Mouse (Mus musculus): ENCODE measurements around the gene Gm20388. TPM values are rescaled to one million over a fixed set of nuclear protein-coding genes. Genes with fewer than 3 reads are reported as not detected.

The Gm20388 gene
- polyA plus RNA-seq, 1 experiment from 2014 or later, result 7.4 TPM

- H3K9ac ChIP-seq (ENCODE audit: low read length), result peak overlapping the region; percentile 50
- no peak overlapping the region for H3K4me2 ChIP-seq (ENCODE audit: low read depth, low read length)
- peak overlapping the region; percentile 52 for H3K27ac ChIP-seq (ENCODE audit: low read length)
- H3K27me3 ChIP-seq (ENCODE audit: control insufficient read depth, insufficient read depth, low read length), result no peaks in the 10 kb centered on the region
- no peak overlapping the region for H3K4me3 ChIP-seq (replicated peaks; ENCODE audit: low read length)
- no peaks in the 10 kb centered on the region for H3K9me3 ChIP-seq (replicated peaks; ENCODE audit: control insufficient read depth, low read length)
- H3K4me1 ChIP-seq (ENCODE audit: control insufficient read depth, insufficient read depth, low read length), result peaks cover 73% of the 10 kb centered on the region
- H3K36me3 ChIP-seq (ENCODE audit: control insufficient read depth, insufficient read depth, low read length), result no peaks in the 10 kb centered on the region
- 58% methylated on average over 2 of the region's 2 CpGs for WGBS
- no peak for ATAC-seq (ENCODE audit: insufficient read depth, low FRiP score)
Measured at GRCm38 (mm10) chr8:122312553-122312952, 2401.9 kb downstream of the Gm20388 start.

GRCm38 (mm10) chr8:122313310-122313709 lies 2402.7 kb downstream of the Gm20388 start:
- Histone ChIP-seq H3K4me1 (ENCODE audit: control insufficient read depth, insufficient read depth, low read length) (peaks cover 73% of the 10 kb centered on the region), H3K9me3 (replicated peaks; ENCODE audit: control insufficient read depth, low read length) (no peaks in the 10 kb centered on the region), H3K9ac (ENCODE audit: low read length) (no peak overlapping the region), H3K27ac (ENCODE audit: low read length) (peak overlapping the region; percentile 60; the same call in 1 of the 2 replicates), H3K4me2 (ENCODE audit: low read depth, low read length) (no peak overlapping the region), H3K36me3 (ENCODE audit: control insufficient read depth, insufficient read depth, low read length) (no peaks in the 10 kb centered on the region), H3K27me3 (ENCODE audit: control insufficient read depth, insufficient read depth, low read length) (no peaks in the 10 kb centered on the region), H3K4me3 (replicated peaks; ENCODE audit: low read length) (no peak overlapping the region)
- 37% methylated on average over 12 of the region's 12 CpGs for WGBS
- 0 out of 2 replicates have a peak, but pooled peaks have one; percentile 6 for ATAC-seq (ENCODE audit: insufficient read depth, low FRiP score)

- Histone ChIP-seq H3K4me1 (ENCODE audit: control insufficient read depth, insufficient read depth, low read length) (peaks cover 72% of the 10 kb centered on the region), H3K4me3 (replicated peaks; ENCODE audit: low read length) (no peak overlapping the region), H3K27me3 (ENCODE audit: control insufficient read depth, insufficient read depth, low read length) (no peaks in the 10 kb centered on the region), H3K36me3 (ENCODE audit: control insufficient read depth, insufficient read depth, low read length) (no peaks in the 10 kb centered on the region), H3K9ac (ENCODE audit: low read length) (no peak overlapping the region), H3K9me3 (replicated peaks; ENCODE audit: control insufficient read depth, low read length) (no peaks in the 10 kb centered on the region), H3K4me2 (ENCODE audit: low read depth, low read length) (no peak overlapping the region), H3K27ac (ENCODE audit: low read length) (peak overlapping the region; percentile 60; the same call in 1 of the 2 replicates)
- 45% methylated on average over 13 of the region's 13 CpGs for WGBS
- ATAC-seq (ENCODE audit: insufficient read depth, low FRiP score), result no peak
Measured at GRCm38 (mm10) chr8:122314899-122315496, 2404.4 kb downstream of the Gm20388 start.

- H3K27ac ChIP-seq (ENCODE audit: low read length), result no peak overlapping the region
- no peak for ATAC-seq (ENCODE audit: insufficient read depth, low FRiP score)
- 63% methylated on average over 2 of the region's 2 CpGs for WGBS
Measured at GRCm38 (mm10) chr8:122316402-122316801, 2405.8 kb downstream of the Gm20388 start.

GRCm38 (mm10) chr8:122317918-122318475 lies 2407.4 kb downstream of the Gm20388 start:
- Histone ChIP-seq H3K4me2 (ENCODE audit: low read depth, low read length) (0 out of 2 replicates have a peak overlapping the region, but pooled peaks have one; percentile 9), H3K4me3 (replicated peaks; ENCODE audit: low read length) (no peak overlapping the region), H3K9ac (ENCODE audit: low read length) (no peak overlapping the region), H3K9me3 (replicated peaks; ENCODE audit: control insufficient read depth, low read length) (no peaks in the 10 kb centered on the region), H3K27ac (ENCODE audit: low read length) (peak overlapping the region; percentile 56), H3K36me3 (ENCODE audit: control insufficient read depth, insufficient read depth, low read length) (no peaks in the 10 kb centered on the region), H3K27me3 (ENCODE audit: control insufficient read depth, insufficient read depth, low read length) (no peaks in the 10 kb centered on the region), H3K4me1 (ENCODE audit: control insufficient read depth, insufficient read depth, low read length) (peaks cover 66% of the 10 kb centered on the region)
- WGBS, result 40% methylated on average over 8 of the region's 8 CpGs
- peak; percentile 29 for ATAC-seq (ENCODE audit: insufficient read depth, low FRiP score)

More at GRCm38 (mm10) chr8:122316402-122316801, 2405.8 kb downstream of the Gm20388 start:
- Histone ChIP-seq H3K9ac (ENCODE audit: low read length) (no peak overlapping the region), H3K9me3 (replicated peaks; ENCODE audit: control insufficient read depth, low read length) (no peaks in the 10 kb centered on the region), H3K36me3 (ENCODE audit: control insufficient read depth, insufficient read depth, low read length) (no peaks in the 10 kb centered on the region), H3K4me2 (ENCODE audit: low read depth, low read length) (no peak overlapping the region), H3K4me3 (replicated peaks; ENCODE audit: low read length) (no peak overlapping the region), H3K27me3 (ENCODE audit: control insufficient read depth, insufficient read depth, low read length) (no peaks in the 10 kb centered on the region), H3K4me1 (ENCODE audit: control insufficient read depth, insufficient read depth, low read length) (peaks cover 72% of the 10 kb centered on the region)

GRCm38 (mm10) chr8:122319045-122319707 lies 2408.5 kb downstream of the Gm20388 start:
- Histone ChIP-seq H3K9ac (ENCODE audit: low read length) (no peak overlapping the region), H3K27ac (ENCODE audit: low read length) (peak overlapping the region; percentile 84), H3K4me2 (ENCODE audit: low read depth, low read length) (no peak overlapping the region), H3K4me1 (ENCODE audit: control insufficient read depth, insufficient read depth, low read length) (peaks cover 59% of the 10 kb centered on the region), H3K36me3 (ENCODE audit: control insufficient read depth, insufficient read depth, low read length) (no peaks in the 10 kb centered on the region), H3K4me3 (replicated peaks; ENCODE audit: low read length) (no peak overlapping the region), H3K9me3 (replicated peaks; ENCODE audit: control insufficient read depth, low read length) (no peaks in the 10 kb centered on the region), H3K27me3 (ENCODE audit: control insufficient read depth, insufficient read depth, low read length) (no peaks in the 10 kb centered on the region)
- 53% methylated on average over 11 of the region's 11 CpGs for WGBS
- no peak for ATAC-seq (ENCODE audit: insufficient read depth, low FRiP score)

GRCm38 (mm10) chr8:122319708-122320075 lies 2409.1 kb downstream of the Gm20388 start:
- no peak for ATAC-seq (ENCODE audit: insufficient read depth, low FRiP score)
- Histone ChIP-seq H3K9ac (ENCODE audit: low read length) (no peak overlapping the region), H3K4me1 (ENCODE audit: control insufficient read depth, insufficient read depth, low read length) (peaks cover 59% of the 10 kb centered on the region), H3K9me3 (replicated peaks; ENCODE audit: control insufficient read depth, low read length) (no peaks in the 10 kb centered on the region), H3K27me3 (ENCODE audit: control insufficient read depth, insufficient read depth, low read length) (no peaks in the 10 kb centered on the region), H3K4me3 (replicated peaks; ENCODE audit: low read length) (no peak overlapping the region), H3K27ac (ENCODE audit: low read length) (peak overlapping the region; percentile 84), H3K4me2 (ENCODE audit: low read depth, low read length) (no peak overlapping the region), H3K36me3 (ENCODE audit: control insufficient read depth, insufficient read depth, low read length) (no peaks in the 10 kb centered on the region)
- WGBS, result 59% methylated on average over 7 of the region's 7 CpGs

- Histone ChIP-seq H3K9ac (ENCODE audit: low read length) (no peak overlapping the region), H3K27me3 (ENCODE audit: control insufficient read depth, insufficient read depth, low read length) (no peaks in the 10 kb centered on the region), H3K27ac (ENCODE audit: low read length) (peak overlapping the region; percentile 84; the same call in 1 of the 2 replicates), H3K9me3 (replicated peaks; ENCODE audit: control insufficient read depth, low read length) (no peaks in the 10 kb centered on the region), H3K4me3 (replicated peaks; ENCODE audit: low read length) (no peak overlapping the region), H3K36me3 (ENCODE audit: control insufficient read depth, insufficient read depth, low read length) (no peaks in the 10 kb centered on the region), H3K4me1 (ENCODE audit: control insufficient read depth, insufficient read depth, low read length) (peaks cover 62% of the 10 kb centered on the region), H3K4me2 (ENCODE audit: low read depth, low read length) (no peak overlapping the region)
- no peak for ATAC-seq (ENCODE audit: insufficient read depth, low FRiP score)
- WGBS, result 34% methylated on average over 3 of the region's 3 CpGs
Measured at GRCm38 (mm10) chr8:122320541-122320940, 2409.9 kb downstream of the Gm20388 start.

- Histone ChIP-seq H3K27ac (ENCODE audit: low read length) (peak overlapping the region; percentile 88; the same call in 1 of the 2 replicates), H3K9me3 (replicated peaks; ENCODE audit: control insufficient read depth, low read length) (no peaks in the 10 kb centered on the region), H3K36me3 (ENCODE audit: control insufficient read depth, insufficient read depth, low read length) (no peaks in the 10 kb centered on the region), H3K4me3 (replicated peaks; ENCODE audit: low read length) (no peak overlapping the region), H3K4me2 (ENCODE audit: low read depth, low read length) (no peak overlapping the region), H3K4me1 (ENCODE audit: control insufficient read depth, insufficient read depth, low read length) (peaks cover 68% of the 10 kb centered on the region), H3K27me3 (ENCODE audit: control insufficient read depth, insufficient read depth, low read length) (no peaks in the 10 kb centered on the region), H3K9ac (ENCODE audit: low read length) (no peak overlapping the region)
- 56% methylated on average over 10 of the region's 10 CpGs for WGBS
- 0 out of 2 replicates have a peak, but pooled peaks have one; percentile 8 for ATAC-seq (ENCODE audit: insufficient read depth, low FRiP score)
Measured at GRCm38 (mm10) chr8:122321455-122321921, 2410.8 kb downstream of the Gm20388 start.
